Mouse (Mus musculus) olfactory bulb, adult 2 months (tissue): Measurements from ENCODE around the gene Creg2. TPM values are rescaled to one million over a fixed set of nuclear protein-coding genes. Genes with fewer than 3 reads are reported as not detected.
A peak's percentile ranks its signal among the peaks of the same experiment; 100 is the strongest.
"Not testable (repeated sequence)": the region's sequence is repeated elsewhere in the genome, so short reads cannot be mapped to it uniquely, and the experiment has no call there.

Source experiments
- H3K27ac ChIP-seq: fragments of 200-500 bp; 2 replicates; pipeline ENCODE4 v1.5.1; 2012; ENCODE audit warnings: low read depth, low read length; ENCODE audit not compliant: insufficient read depth
- H3K4me1 ChIP-seq: fragments of 200-500 bp; 2 replicates; pipeline ENCODE4 v1.6.1; 2012; ENCODE audit warnings: low read length; ENCODE audit not compliant: control insufficient read depth, insufficient read depth
- H3K4me3 ChIP-seq: fragments of 200-500 bp; 2 replicates; pipeline ENCODE4 v1.5.1; 2012; ENCODE audit warnings: mild to moderate bottlenecking, low read depth, low read length, moderate library complexity; ENCODE audit not compliant: insufficient read depth
- CTCF ChIP-seq: fragments of 200-500 bp; IDR thresholded peaks from 2 replicates; pipeline ENCODE4 v1.5.1; 2012; ENCODE audit warnings: low read depth, mild to moderate bottlenecking, low read length, moderate library complexity; ENCODE audit not compliant: insufficient read depth
- POLR2A ChIP-seq: fragments of 200-500 bp; IDR thresholded peaks from 2 replicates; pipeline ENCODE4 v1.6.1; 2012; ENCODE audit warnings: mild to moderate bottlenecking, low read depth, low read length, moderate library complexity; ENCODE audit not compliant: insufficient read depth
- WGBS: fragments of 180-500 bp; shearing (Covaris S2); methylation state at CpG from one replicate; pipeline ENCODE4 v1.1.7; 2018; 5-methylcytosine and 5-hydroxymethylcytosine counted together
- polyA plus RNA-seq: library from polyadenylated mRNA; stranded (reverse); fragments of >200 nt; gene quantifications from 2 replicates; pipeline ENCODE4 v1.2.4, GENCODE M21; 2012; ENCODE audit warnings: low replicate concordance; ENCODE audit not compliant: missing spikeins, insufficient read depth, insufficient read length

The Creg2 gene
- polyA plus RNA-seq, 1 experiment, result not detected

DNA sequence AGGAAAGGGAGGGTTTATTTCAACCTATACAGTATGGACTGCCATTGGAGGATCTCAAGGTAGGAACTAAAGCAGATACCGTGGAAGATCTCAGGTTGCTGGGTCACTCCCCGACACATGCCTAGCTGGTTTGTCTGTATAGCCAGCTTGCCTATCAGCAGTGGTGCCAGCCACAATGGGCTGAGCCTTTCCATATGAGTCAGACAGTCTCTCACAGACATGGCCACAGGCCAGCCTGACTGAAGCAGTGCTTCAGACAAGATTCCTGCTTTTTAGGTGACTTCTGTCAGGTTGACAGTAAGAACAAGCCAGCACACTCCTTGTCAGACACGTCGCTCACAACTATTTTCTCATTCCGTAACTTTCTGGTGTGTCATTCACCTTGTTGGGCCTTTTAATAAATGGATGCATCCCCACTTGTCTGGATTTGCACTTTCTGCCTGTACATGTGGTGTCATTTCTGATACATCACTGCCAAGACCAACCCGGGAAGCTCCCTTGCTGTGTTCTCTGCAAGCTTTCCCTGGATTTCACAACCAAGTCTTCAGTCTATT lies 5.8 kb upstream of the Creg2 start:
- H3K27ac ChIP-seq, result no peak overlapping the region
- TF ChIP-seq POLR2A (no peak), CTCF (no peak)
- H3K4me3 ChIP-seq, result no peak overlapping the region
- 89% methylated on average over 6 of the region's 6 CpGs for whole genome bisulfite sequencing
- H3K4me1 ChIP-seq, result no peaks in the 10 kb centered on the region

DNA sequence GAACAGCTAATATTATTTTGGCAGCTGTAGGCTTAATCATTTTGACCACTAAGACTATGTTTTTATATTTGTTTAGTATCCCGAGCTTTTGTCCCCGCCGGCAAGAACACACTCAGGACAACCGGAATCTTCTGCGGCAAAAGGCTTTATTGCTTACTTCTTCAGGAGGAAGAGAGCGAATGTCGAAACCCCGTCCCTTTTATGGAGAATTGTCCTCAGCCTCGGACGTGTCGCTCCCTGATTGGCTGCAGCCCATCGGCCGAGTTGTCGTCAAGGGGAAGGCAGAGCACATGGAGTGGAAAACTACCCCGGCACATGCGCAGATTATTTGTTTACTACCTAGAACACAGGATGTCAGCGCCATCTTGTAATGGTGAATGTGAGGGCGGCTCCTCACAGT lies 3.6 kb upstream of the Creg2 start:
- H3K4me1 ChIP-seq, H3K4me3 ChIP-seq, H3K27ac ChIP-seq: not testable (repeated sequence)
- 90% methylated on average over 18 of the region's 18 CpGs for WGBS

DNA sequence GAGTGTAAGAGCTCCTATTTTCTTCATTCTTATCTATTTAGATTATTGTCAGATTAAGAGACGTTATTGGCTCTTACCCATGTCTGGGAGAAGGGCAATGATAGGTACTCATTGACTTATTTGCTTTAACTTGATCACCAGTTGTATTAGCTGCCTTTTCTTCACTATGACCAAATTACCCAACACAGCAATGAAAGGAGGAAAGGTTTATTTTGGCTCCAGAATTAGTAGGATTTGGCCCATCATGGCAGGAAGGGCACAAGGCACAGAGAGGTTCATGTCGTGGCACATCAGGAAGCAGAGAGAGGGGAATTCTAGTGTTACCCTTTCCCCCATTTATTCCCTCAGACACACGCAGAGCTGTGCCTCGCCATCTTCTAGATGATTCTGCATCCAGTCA lies 1.8 kb upstream of the Creg2 start:
- 85% methylated on average over 4 of the region's 4 CpGs for WGBS
- Histone ChIP-seq H3K27ac (no peak overlapping the region), H3K4me3 (no peak overlapping the region), H3K4me1 (0 out of 2 replicates have a peak, but pooled peaks cover 12% of the 10 kb centered on the region)
- TF ChIP-seq CTCF, result no peak
- TF ChIP-seq POLR2A, result no peak

DNA sequence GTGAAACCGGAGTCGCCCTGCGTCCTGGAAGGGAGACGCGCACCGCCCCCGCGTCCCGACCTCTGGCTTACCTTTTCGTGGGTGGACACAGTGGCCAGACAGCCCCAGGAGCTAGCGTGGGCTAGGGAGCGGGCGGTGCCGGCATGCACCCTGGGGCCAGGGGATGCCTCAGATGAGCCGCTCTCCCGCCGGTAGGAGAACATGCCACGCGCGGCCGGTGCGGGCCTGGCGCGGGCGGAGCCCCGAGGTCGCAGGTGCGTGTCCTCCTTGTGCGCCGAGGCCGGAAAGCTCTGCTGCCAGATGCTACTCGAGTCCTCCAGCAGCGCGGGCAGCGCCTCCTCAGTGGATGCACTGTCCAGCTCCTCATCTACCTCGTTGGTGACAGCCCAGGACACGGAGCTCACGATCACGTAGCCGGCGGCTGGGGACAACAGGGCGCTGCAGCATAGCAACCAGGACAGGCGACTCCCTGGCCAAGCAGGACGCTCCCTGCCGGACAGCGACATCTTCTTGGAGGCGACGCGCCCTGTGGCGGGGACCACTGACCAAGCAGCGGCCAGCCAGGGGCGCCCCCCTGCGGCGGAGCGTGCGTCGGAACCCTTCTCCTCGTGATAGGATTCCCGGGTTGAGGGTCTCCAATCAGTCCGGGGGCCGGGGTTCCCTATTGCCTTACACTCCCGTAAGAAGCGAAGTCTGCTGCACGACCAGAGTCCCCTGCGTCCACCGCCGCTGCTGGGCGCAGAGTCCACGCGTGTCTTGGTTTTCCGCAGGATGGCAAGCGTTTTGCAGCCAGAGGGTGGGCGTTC lies 636 bp downstream of the Creg2 start:
- TF ChIP-seq CTCF, result peak; percentile 68; the same call in 1 of the 2 replicates
- TF ChIP-seq POLR2A, result no peak
- Histone ChIP-seq H3K27ac (no peak overlapping the region), H3K4me1 (peaks cover 18% of the 10 kb centered on the region; the same call in 1 of the 2 replicates), H3K4me3 (peak overlapping the region; percentile 62)
- 1% methylated on average over 73 of the region's 73 CpGs for WGBS

DNA sequence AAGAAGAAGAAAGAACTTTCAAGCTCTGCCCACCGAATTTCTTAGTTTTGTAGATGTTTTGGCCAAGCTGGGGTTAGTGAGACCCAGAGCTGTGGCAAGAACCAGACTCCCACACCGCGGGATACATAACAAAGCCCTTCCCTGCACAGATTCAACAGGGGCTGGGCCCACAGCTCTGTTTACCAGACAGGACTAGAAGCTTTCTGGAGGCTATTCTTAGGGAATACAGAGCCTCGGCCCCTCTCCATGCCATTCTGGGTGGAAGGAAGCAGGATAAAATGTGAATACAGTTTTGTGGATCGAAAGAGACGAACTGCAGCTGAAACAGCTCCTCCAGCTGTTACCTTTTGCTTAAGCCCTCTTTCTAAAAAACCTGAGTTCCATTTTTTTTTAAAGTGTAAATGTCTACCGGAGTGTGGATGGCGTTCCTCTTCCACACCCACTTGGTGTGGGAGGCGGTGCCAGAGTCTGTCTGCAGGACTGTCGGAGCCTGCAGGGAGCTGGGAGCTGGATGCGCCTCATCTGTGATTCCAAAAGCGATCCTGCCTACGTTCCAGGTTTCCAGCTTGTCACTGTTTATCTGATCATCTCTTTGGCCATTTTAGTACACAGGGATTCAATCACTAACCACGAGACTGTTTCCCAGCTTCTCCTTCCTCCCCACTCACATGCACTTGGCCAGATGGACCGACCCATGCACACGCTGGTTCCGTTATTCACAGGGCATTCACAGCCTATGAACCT lies 1.4 kb downstream of the Creg2 start:
- no peak overlapping the region for H3K27ac ChIP-seq
- peak overlapping the region; percentile 62 for H3K4me3 ChIP-seq
- 13% methylated on average over 17 of the region's 17 CpGs for WGBS
- H3K4me1 ChIP-seq, result peaks cover 18% of the 10 kb centered on the region; the same call in 1 of the 2 replicates
- TF ChIP-seq POLR2A (no peak), CTCF (no peak)

DNA sequence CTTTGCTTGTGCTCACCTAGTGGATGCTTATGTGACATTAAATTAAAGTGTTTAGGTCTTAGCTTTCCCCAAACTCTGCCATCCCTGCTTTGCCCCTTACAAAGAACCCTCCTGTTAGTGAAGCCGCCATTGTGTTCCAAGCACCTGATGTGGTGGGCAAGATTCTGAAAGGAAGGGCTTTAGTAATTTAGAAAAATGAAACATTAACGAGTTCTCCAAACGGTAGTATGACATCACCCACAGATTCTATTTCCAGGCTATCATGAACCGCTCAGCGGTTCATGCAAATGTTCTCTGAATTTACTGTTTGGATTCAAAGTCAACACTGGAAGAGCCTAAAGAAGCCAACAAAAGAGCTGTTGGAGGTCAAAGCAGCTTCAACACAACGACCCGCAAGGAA lies 2.7 kb downstream of the Creg2 start:
- Histone ChIP-seq H3K27ac (no peak overlapping the region), H3K4me3 (no peak overlapping the region)
- 61% methylated on average over 7 of the region's 7 CpGs for WGBS

DNA sequence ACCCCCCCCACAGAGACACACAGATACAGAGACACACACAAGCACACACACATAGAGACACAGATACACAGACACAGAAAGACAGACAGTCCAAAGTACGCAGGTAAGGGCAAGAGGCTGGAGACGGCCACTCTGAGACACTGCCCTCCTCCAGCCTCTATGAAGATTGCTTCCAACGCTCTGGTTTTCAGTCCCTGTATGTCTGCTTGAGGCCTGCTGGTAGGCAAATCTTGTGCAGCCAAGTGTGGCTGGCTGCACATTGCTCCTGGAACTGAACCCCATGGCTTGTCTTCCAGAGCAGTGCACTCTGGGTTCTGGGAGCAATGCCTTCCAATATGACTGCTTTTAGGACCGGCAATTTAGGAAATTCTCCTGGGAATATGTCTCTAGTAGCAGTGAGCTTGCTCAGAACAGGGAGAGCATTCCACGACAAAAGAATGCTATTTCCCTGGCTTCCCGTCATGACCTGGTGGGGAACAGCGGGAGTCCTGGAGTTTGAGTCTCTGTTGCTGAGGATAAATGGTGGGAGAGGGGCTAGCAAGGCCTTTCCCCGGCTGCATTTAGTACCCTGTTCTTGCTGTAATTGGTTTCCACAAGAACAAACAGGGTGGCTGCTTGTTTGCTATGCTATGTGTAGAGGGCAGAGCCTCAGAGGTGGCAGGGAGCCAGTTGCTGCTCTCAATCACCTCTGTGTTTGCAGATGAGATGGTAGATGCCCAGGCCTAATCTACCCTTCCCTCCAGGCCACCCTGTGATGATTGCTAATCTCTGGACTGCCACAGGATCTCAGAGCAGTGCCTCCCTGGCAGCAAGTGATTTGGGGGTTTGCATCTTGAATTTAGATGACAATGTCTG lies 5.1 kb downstream of the Creg2 start:
- Histone ChIP-seq H3K4me3 (no peak overlapping the region), H3K27ac (no peak overlapping the region), H3K4me1 (peaks cover 17% of the 10 kb centered on the region; the same call in 1 of the 2 replicates)
- no peak for TF ChIP-seq CTCF
- TF ChIP-seq POLR2A, result no peak
- WGBS, result 43% methylated on average over 8 of the region's 8 CpGs

More for the DNA sequence above, 2.7 kb downstream of the Creg2 start:
- H3K4me1 ChIP-seq, result peaks cover 18% of the 10 kb centered on the region; the same call in 1 of the 2 replicates
- TF ChIP-seq CTCF (no peak), POLR2A (no peak)

DNA sequence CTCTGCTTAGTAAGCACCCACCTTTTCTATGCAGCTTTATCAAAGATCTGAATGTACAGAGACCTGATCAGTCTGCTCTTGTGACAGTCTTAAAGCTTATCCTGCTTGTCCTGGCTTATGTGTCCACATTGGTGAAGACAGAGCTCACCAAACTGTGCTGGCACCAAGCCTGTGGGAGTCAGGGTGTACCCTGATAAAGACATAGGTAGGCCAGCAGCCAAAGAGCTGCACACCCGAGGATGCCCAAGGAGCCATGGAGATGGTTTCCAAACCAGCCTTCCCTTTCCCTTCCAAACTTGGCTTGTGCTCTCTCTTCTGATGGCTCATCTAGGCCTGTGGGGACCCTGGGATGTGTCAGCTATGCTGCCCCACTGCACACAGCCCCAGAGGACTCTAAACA lies 6.9 kb downstream of the Creg2 start:
- TF ChIP-seq POLR2A (no peak), CTCF (no peak)
- Histone ChIP-seq H3K4me1 (peaks cover 9% of the 10 kb centered on the region; the same call in 1 of the 2 replicates), H3K27ac (no peak overlapping the region), H3K4me3 (no peak overlapping the region)
- WGBS, result 91% methylated on average over 1 of the region's 1 CpGs
